Mouse (Mus musculus): ENCODE data around the gene Thbs1. TPM values are rescaled to one million over a fixed set of nuclear protein-coding genes. Genes with fewer than 3 reads are reported as not detected.

Thbs1 gene
- polyA plus RNA-seq, 1 experiment from 2014 or later = 4.7 TPM

DNA sequence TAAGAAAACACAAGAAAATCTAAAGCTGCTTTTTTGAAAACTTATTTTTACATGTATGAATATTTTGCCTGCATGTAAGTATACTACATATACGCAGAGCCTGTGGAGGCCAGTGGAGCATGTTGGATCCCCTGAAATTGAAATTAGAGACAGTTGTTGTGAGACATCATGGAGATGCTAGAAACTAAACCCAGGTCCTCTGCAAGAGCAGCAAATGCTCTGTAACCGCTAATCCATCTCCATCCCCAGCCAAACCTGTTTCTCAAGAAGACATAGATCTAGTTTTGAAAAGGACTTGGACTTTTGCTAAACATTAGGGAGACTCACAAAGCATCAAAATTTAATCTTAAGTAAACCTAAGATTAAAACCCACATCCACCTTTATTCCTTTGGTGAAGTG, 49.3 kb downstream of the Thbs1 start:
- Histone ChIP-seq H3K36me3 (replicated peaks) (no peaks in the 10 kb centered on the region), H3K27me3 (replicated peaks) (no peaks in the 10 kb centered on the region), H3K27ac (no peak overlapping the region), H3K4me1 (peaks cover 9% of the 10 kb centered on the region), H3K9me3 (no peaks in the 10 kb centered on the region), H3K9ac (no peak overlapping the region), H3K4me3 (no peak overlapping the region), H3K4me2 (no peak overlapping the region)
- no peak for ATAC-seq (replicated peaks)
- 26% methylated on average over 2 of the region's 2 CpGs for WGBS

- Histone ChIP-seq H3K9me3 (no peaks in the 10 kb centered on the region), H3K4me3 (no peak overlapping the region), H3K27ac (no peak overlapping the region), H3K4me1 (peaks cover 9% of the 10 kb centered on the region), H3K4me2 (no peak overlapping the region), H3K36me3 (replicated peaks) (no peaks in the 10 kb centered on the region), H3K27me3 (replicated peaks) (no peaks in the 10 kb centered on the region), H3K9ac (no peak overlapping the region)
- no peak for ATAC-seq (replicated peaks)
- WGBS = 73% methylated on average over 5 of the region's 5 CpGs
Observed at GRCm38 (mm10) chr2:118162486-118162885, 50.8 kb downstream of the Thbs1 start.

- Histone ChIP-seq H3K4me2 (no peak overlapping the region), H3K27ac (no peak overlapping the region), H3K36me3 (replicated peaks) (no peaks in the 10 kb centered on the region), H3K9ac (no peak overlapping the region), H3K27me3 (replicated peaks) (no peaks in the 10 kb centered on the region), H3K9me3 (no peaks in the 10 kb centered on the region), H3K4me1 (peaks cover 9% of the 10 kb centered on the region), H3K4me3 (no peak overlapping the region)
- no peak for ATAC-seq (replicated peaks)
- WGBS = 91% methylated on average over 6 of the region's 6 CpGs
Observed at GRCm38 (mm10) chr2:118164137-118164536, 52.5 kb downstream of the Thbs1 start.

DNA sequence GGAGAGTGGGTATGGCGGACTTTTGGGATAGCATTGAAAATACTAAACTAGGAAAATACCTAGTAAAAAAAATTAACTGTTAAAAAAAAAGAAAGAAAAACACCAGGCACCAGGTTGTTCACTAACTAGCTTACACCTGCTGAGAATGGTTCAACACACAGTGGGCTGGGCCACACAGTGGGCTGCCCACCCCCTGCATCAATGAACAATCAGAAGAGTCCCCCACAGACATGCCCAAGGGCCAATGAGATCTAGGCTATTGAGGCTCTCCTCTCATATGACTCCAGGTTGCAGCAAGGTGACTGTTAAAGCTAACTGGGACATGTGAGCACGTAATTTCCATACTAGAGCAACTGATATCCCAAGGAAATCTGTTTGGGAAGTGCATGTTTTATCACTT, 54.0 kb downstream of the Thbs1 start:
- no peaks in the 10 kb centered on the region for H3K36me3 ChIP-seq (replicated peaks)
- no peaks in the 10 kb centered on the region; the same call in 1 of the 2 replicates for H3K9me3 ChIP-seq
- no peaks in the 10 kb centered on the region for H3K27me3 ChIP-seq (replicated peaks)
- no peak overlapping the region for H3K9ac ChIP-seq
- no peak overlapping the region for H3K4me2 ChIP-seq
- peaks cover 1% of the 10 kb centered on the region; the same call in 1 of the 2 replicates for H3K4me1 ChIP-seq
- H3K4me3 ChIP-seq = no peak overlapping the region
- ATAC-seq (replicated peaks) = no peak
- WGBS = 94% methylated on average over 2 of the region's 2 CpGs
- no peak overlapping the region for H3K27ac ChIP-seq

DNA sequence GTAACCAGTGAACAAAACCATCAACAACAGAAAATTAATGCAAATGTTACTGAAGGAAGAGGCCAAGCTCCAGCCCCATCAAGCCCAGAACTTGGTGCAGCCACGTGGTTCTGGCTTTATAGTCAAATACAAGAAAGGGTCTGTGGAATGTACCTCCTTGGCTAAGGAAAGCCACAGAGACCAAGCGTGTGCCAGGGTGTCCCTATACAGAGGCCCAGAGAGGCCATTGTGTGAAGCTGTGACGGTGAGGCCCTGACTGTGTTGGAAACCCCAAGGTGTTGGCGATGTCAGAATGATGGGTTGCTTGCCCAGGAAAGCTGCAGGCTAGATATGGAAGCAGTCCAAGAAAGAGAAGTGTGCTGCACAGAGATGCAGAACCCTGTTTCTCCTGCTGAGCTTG, 56.1 kb downstream of the Thbs1 start:
- no peak for ATAC-seq (replicated peaks)
- Histone ChIP-seq H3K36me3 (replicated peaks) (no peaks in the 10 kb centered on the region), H3K4me3 (no peak overlapping the region), H3K4me1 (no peaks in the 10 kb centered on the region), H3K27ac (no peak overlapping the region), H3K9ac (no peak overlapping the region), H3K27me3 (replicated peaks) (no peaks in the 10 kb centered on the region), H3K4me2 (no peak overlapping the region), H3K9me3 (no peaks in the 10 kb centered on the region; the same call in 1 of the 2 replicates)
- WGBS = 53% methylated on average over 4 of the region's 4 CpGs

DNA sequence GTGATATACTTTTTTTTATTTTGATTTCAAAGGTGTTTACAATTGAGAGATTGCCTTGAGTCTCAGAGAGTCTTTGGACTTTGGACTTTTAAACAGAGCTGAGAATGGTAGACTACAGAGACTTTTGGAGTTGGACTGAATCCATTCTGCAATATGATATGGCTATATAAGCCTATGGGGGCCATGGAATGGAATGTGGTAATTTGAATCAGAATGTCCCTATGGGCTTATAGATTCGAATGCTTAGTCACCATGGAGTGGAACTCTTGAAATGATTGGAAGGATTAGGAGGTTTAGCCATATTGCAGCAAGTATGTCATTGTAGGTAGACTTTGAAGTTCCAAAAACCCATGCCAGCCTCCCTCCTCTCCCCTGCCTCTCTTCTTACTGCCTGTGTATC, 56.5 kb downstream of the Thbs1 start:
- no peak overlapping the region for H3K27ac ChIP-seq
- H3K4me3 ChIP-seq = no peak overlapping the region
- no peak overlapping the region for H3K4me2 ChIP-seq
- no peak overlapping the region for H3K9ac ChIP-seq
- WGBS = 54% methylated on average over 1 of the region's 1 CpGs
- H3K27me3 ChIP-seq (replicated peaks) = no peaks in the 10 kb centered on the region
- no peak for ATAC-seq (replicated peaks)
- H3K36me3 ChIP-seq (replicated peaks) = no peaks in the 10 kb centered on the region
- H3K4me1 ChIP-seq = no peaks in the 10 kb centered on the region
- H3K9me3 ChIP-seq = no peaks in the 10 kb centered on the region; the same call in 1 of the 2 replicates

GRCm38 (mm10) chr2:118174558-118175383, 63.1 kb downstream of the Thbs1 start:
- no peaks in the 10 kb centered on the region for H3K36me3 ChIP-seq (replicated peaks)
- H3K27me3 ChIP-seq (replicated peaks) = no peaks in the 10 kb centered on the region
- 56% methylated on average over 10 of the region's 10 CpGs for WGBS
- no peak overlapping the region for H3K9ac ChIP-seq
- no peak overlapping the region for H3K4me2 ChIP-seq
- no peaks in the 10 kb centered on the region; the same call in 1 of the 2 replicates for H3K9me3 ChIP-seq
- 0 out of 2 replicates have a peak, but pooled peaks cover 2% of the 10 kb centered on the region for H3K4me1 ChIP-seq
- no peak for ATAC-seq (replicated peaks)
- H3K4me3 ChIP-seq = no peak overlapping the region
- no peak overlapping the region for H3K27ac ChIP-seq

Other genes with a start within 250 kb of the Thbs1 start
- 3.0 and 3.1 TPM in 2 replicates for gene Fsip1, start 145.1 kb downstream of the Thbs1 start, polyA plus RNA-seq (2015; fragmentation: Nextera tagmentation; extraction: Ambion mirVana)